ENCODE assay signal across 19 mouse cellular contexts in genomic region chr14:10022304-10022703, GRCm38 (mm10).
DNase-seq lines count a peak whose midpoint lies in the region; ATAC-seq lines count a peak whose summit lies in the region.
"Had no signal": no experiment of that assay in that cellular context is flagged by ENCODE, and none has a peak within 500 bp of the region (broad histone marks: within the 10 kb centered on the region; RNA-seq: fewer than 3 reads in every experiment).

No protein-coding gene starts in this region.

- H3K9me3 ChIP-seq in neural tube, embryonic 13.5 days: no peaks in the 10 kb centered on the region
- no peaks in the 10 kb centered on the region for H3K9me3 ChIP-seq in neural tube, embryonic 15.5 days (replicated peaks)
- no peaks in the 10 kb centered on the region for H3K9me3 ChIP-seq in midbrain, embryonic 10.5 days (replicated peaks)
- H3K9me3 ChIP-seq in neural tube, embryonic 14.5 days (ENCODE audit: control insufficient read depth, low read length): no peaks in the 10 kb centered on the region
- no peaks in the 10 kb centered on the region for H3K9me3 ChIP-seq in heart, embryonic 10.5 days
- H3K9me3 ChIP-seq: heart, embryonic 12.5 days; limb, embryonic 13.5 days had no signal

- no peak overlapping the region for H3K4me2 ChIP-seq in neural tube, embryonic 13.5 days
- H3K4me2 ChIP-seq in neural tube, embryonic 15.5 days: no peak overlapping the region
- no peak overlapping the region for H3K4me2 ChIP-seq in neural tube, embryonic 14.5 days (ENCODE audit: low read depth, low read length)
- H3K4me2 ChIP-seq: heart, embryonic 12.5 days; limb, embryonic 13.5 days had no signal

- H3K27me3 ChIP-seq in neural tube, embryonic 13.5 days: no peaks in the 10 kb centered on the region
- no peaks in the 10 kb centered on the region for H3K27me3 ChIP-seq in neural tube, embryonic 15.5 days (replicated peaks)
- no peaks in the 10 kb centered on the region for H3K27me3 ChIP-seq in midbrain, embryonic 10.5 days (ENCODE audit: low read depth, poor library complexity, severe bottlenecking)
- no peaks in the 10 kb centered on the region for H3K27me3 ChIP-seq in neural tube, embryonic 14.5 days (ENCODE audit: control insufficient read depth, insufficient read depth, low read length)
- H3K27me3 ChIP-seq in heart, embryonic 10.5 days (ENCODE audit: insufficient read depth, poor library complexity, severe bottlenecking): no peaks in the 10 kb centered on the region
- H3K27me3 ChIP-seq: heart, embryonic 12.5 days; limb, embryonic 13.5 days had no signal

- no peak overlapping the region for H3K27ac ChIP-seq in neural tube, embryonic 13.5 days (replicated peaks)
- no peak overlapping the region for H3K27ac ChIP-seq in neural tube, embryonic 15.5 days (replicated peaks)
- peak overlapping the region; percentile 46; the same call in 1 of the 2 replicates for H3K27ac ChIP-seq in midbrain, embryonic 10.5 days (replicated peaks)
- H3K27ac ChIP-seq in neural tube, embryonic 14.5 days (ENCODE audit: low read depth, low read length): no peak overlapping the region
- H3K27ac ChIP-seq in heart, embryonic 10.5 days: no peak overlapping the region
- H3K27ac ChIP-seq: left cerebral cortex, adult 2 months; limb, embryonic 13.5 days; liver, embryonic 14.5 days had no signal

- H3K4me3 ChIP-seq in neural tube, embryonic 13.5 days: no peak overlapping the region
- H3K4me3 ChIP-seq in neural tube, embryonic 15.5 days (replicated peaks): no peak overlapping the region
- no peak overlapping the region for H3K4me3 ChIP-seq in midbrain, embryonic 10.5 days
- no peak overlapping the region for H3K4me3 ChIP-seq in neural tube, embryonic 14.5 days (ENCODE audit: low read depth, low read length)
- H3K4me3 ChIP-seq in heart, embryonic 10.5 days: no peak overlapping the region
- H3K4me3 ChIP-seq: erythroblast, embryonic 14.5 days; heart, embryonic 12.5 days; left cerebral cortex, adult 2 months; limb, embryonic 13.5 days had no signal

- no peaks in the 10 kb centered on the region for H3K36me3 ChIP-seq in neural tube, embryonic 13.5 days
- H3K36me3 ChIP-seq in neural tube, embryonic 15.5 days: no peaks in the 10 kb centered on the region
- H3K36me3 ChIP-seq in midbrain, embryonic 10.5 days: no peaks in the 10 kb centered on the region
- no peaks in the 10 kb centered on the region for H3K36me3 ChIP-seq in neural tube, embryonic 14.5 days (ENCODE audit: control insufficient read depth, insufficient read depth, low read length)
- no peaks in the 10 kb centered on the region for H3K36me3 ChIP-seq in heart, embryonic 10.5 days
- H3K36me3 ChIP-seq: heart, embryonic 12.5 days; limb, embryonic 13.5 days had no signal

- 50% methylated on average over 2 of the region's 2 CpGs for WGBS in neural tube, embryonic 13.5 days
- 35% methylated on average over 2 of the region's 2 CpGs for WGBS in neural tube, embryonic 15.5 days
- 32% methylated on average over 2 of the region's 2 CpGs for WGBS in midbrain, embryonic 10.5 days
- WGBS in neural tube, embryonic 14.5 days: 40% methylated on average over 2 of the region's 2 CpGs
- 71% methylated on average over 2 of the region's 2 CpGs for WGBS in heart, embryonic 10.5 days

- ATAC-seq in neural tube, embryonic 13.5 days (ENCODE audit: low read depth): peak; percentile 53; the same call in 1 of the 2 replicates
- no peak for ATAC-seq in neural tube, embryonic 15.5 days (ENCODE audit: low FRiP score)
- ATAC-seq in neural tube, embryonic 14.5 days (ENCODE audit: low read depth): peak; percentile 46; the same call in 1 of the 2 replicates

- peak; percentile 71 to 84 for DNase-seq in cerebellum, postnatal 10 days
- DNase-seq in cerebellum, postnatal 36 days: no peak
- DNase-seq in midbrain, embryonic 10.5 days (ENCODE audit: low spot score): no peak
- no peak for DNase-seq in left cerebral cortex, adult 9 months (ENCODE audit: low spot score in 2 of 2)
- no peak for DNase-seq in heart, embryonic 10.5 days (ENCODE audit: low spot score)
- DNase-seq: adrenal gland, adult 8-10 months; cerebellum, adult 11 months; kidney, adult 11 months; kidney, postnatal 10 days; right cerebral cortex, postnatal 14 days; thymus, postnatal 36 days had no signal

- no peak overlapping the region for H3K9ac ChIP-seq in neural tube, embryonic 13.5 days
- H3K9ac ChIP-seq in neural tube, embryonic 15.5 days (replicated peaks): no peak overlapping the region
- no peak overlapping the region for H3K9ac ChIP-seq in neural tube, embryonic 14.5 days (replicated peaks; ENCODE audit: low read depth, low read length)
- H3K9ac ChIP-seq: heart, embryonic 12.5 days; limb, embryonic 13.5 days; liver, embryonic 14.5 days had no signal

- H3K4me1 ChIP-seq in neural tube, embryonic 13.5 days (replicated peaks): peaks cover 6% of the 10 kb centered on the region; the same call in 1 of the 2 replicates
- H3K4me1 ChIP-seq in neural tube, embryonic 15.5 days: no peaks in the 10 kb centered on the region
- H3K4me1 ChIP-seq in midbrain, embryonic 10.5 days: peaks cover 21% of the 10 kb centered on the region
- no peaks in the 10 kb centered on the region for H3K4me1 ChIP-seq in neural tube, embryonic 14.5 days (ENCODE audit: control insufficient read depth, insufficient read depth, low read length)
- H3K4me1 ChIP-seq in heart, embryonic 10.5 days: no peaks in the 10 kb centered on the region
- H3K4me1 ChIP-seq: heart, embryonic 12.5 days; limb, embryonic 13.5 days had no signal

Comparison
In these comparisons a context has a peak if more than half of its experiments do, and no peak if none do; other contexts are left out.
1. DNase-seq: peak in cerebellum, postnatal 10 days (2 of 2); none in cerebellum, postnatal 36 days (0 of 2), midbrain, embryonic 10.5 days (single experiment), left cerebral cortex, adult 9 months (0 of 2) and heart, embryonic 10.5 days (single experiment).